Mouse (Mus musculus): ENCODE results near the gene Aicda. TPM values are rescaled to one million over a fixed set of nuclear protein-coding genes. Genes with fewer than 3 reads are reported as not detected.
"Not testable (repeated sequence)": the region's sequence is repeated elsewhere in the genome, so short reads cannot be mapped to it uniquely, and the experiment has no call there.

Aicda gene
- total RNA-seq, 1 experiment from 2014 or later: not detected

GRCm38 (mm10) chr6:122545289-122545882 lies 8.2 kb upstream of the Aicda start:
- peak; percentile 61 for ATAC-seq (replicated peaks; ENCODE audit: insufficient number of reproducible peaks, low FRiP score, low TSS enrichment, poor library complexity, severe bottlenecking)

DNA sequence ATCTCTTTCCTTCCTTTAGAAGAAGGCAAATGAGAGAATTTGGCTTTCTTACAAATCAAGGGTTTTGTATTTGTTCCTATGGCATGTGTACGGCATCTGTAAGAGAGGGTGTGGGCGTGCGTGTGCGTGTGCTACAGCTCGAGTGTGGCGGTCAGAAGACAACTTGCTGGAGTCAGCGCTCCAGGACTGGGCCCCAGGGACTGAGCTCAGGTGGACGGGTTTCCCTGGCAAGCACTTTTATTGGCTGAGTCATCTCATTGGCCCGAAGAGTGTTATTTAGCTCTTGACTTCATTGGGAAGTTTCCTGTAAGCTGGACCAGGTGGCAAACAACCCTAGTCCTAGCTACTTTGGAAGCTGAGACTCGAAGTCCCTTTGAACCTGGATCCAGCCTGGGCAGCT lies 7.7 kb upstream of the Aicda start:
- ATAC-seq (replicated peaks; ENCODE audit: insufficient number of reproducible peaks, low FRiP score, low TSS enrichment, poor library complexity, severe bottlenecking): no peak

DNA sequence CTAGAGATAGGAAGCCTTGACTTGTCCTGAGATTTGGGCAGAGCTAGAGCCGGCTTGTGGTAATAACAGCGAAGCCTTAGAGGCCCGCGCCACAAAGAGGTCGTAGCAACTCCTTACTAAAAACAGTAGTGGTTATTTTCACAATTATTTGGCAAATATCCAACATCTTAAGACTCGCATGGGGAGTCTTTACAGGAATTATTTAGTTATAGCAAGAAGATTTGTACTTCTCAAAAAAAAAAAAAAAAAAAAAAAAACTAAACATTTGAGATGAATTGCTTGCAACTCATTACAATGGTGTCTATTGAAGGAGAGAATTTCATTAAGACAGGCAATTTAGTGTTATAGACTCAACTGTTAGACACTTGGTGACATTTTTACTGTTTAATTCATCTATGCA lies 501 bp downstream of the Aicda start:
- ATAC-seq (replicated peaks; ENCODE audit: insufficient number of reproducible peaks, low FRiP score, low TSS enrichment, poor library complexity, severe bottlenecking): no peak

DNA sequence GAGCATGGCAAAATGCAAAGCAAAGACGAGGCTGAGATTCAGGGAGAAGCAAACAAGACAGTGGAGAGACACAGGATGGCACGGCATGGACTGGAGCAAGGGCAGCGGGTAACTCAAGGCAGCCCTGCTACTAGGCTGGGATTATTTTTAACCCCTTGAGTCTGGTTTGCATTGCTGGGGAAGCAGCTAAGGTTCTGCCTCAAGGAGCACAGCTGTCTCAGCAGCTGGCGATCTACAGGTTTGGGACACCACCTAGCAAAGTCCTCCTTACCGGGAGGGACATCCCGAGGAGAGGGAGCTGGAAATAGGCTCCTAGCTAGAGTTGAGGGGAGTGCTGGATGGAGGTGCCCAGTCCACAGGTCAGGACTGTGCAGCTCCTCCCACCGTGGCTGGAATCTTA lies 1.7 kb downstream of the Aicda start:
- no peak; the same call in 1 of the 2 replicates for ATAC-seq (replicated peaks; ENCODE audit: insufficient number of reproducible peaks, low FRiP score, low TSS enrichment, poor library complexity, severe bottlenecking)

DNA sequence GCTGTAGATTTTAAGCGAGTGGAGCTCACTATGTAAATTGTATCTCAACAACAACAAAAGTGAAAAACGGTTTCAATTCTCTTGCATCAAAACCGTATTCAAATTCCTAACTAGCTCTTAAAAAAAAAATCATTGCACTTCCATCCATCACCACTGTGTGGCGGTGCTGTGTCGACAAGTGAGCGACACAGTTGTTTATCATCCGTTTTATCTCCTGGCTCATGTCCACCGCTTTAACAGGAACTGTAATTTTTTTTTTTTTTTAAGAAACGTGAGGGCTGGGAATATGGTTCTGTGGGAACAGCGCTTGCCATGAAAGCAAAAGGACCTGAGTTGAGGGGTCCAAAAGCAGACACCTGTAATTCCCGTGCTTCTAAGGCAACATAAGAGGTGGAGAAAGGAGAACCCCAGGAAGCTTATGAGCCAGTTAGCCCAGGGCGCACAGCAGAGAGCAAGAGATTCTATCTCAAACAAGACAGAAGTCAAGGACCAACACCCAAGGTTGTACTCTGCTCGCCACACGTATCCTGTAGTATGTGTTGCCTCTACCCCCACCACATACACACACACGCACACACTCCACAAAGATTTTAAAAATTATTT lies 3.5 kb downstream of the Aicda start:
- peak; percentile 62 for ATAC-seq (replicated peaks; ENCODE audit: insufficient number of reproducible peaks, low FRiP score, low TSS enrichment, poor library complexity, severe bottlenecking)

DNA sequence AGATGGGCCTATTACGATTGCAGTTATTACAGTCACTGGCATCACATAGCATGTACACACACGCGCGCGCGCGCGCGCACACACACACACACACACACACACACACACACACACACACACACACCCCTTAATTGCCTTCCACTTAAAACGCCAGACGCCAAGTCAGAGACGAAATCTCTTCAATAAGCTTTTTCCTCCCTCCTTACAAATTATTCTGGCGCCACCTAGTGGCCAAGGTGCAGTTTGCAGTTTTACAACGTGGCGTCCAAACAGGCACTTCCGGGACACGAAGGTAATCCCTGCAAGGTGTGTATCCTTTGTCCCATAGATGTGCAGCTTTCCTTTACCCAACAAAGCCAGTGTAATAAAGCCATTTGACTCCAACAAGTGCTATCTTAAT lies 6.8 kb downstream of the Aicda start:
- peak; percentile 38; the same call in 1 of the 2 replicates for ATAC-seq (replicated peaks; ENCODE audit: insufficient number of reproducible peaks, low FRiP score, low TSS enrichment, poor library complexity, severe bottlenecking)

DNA sequence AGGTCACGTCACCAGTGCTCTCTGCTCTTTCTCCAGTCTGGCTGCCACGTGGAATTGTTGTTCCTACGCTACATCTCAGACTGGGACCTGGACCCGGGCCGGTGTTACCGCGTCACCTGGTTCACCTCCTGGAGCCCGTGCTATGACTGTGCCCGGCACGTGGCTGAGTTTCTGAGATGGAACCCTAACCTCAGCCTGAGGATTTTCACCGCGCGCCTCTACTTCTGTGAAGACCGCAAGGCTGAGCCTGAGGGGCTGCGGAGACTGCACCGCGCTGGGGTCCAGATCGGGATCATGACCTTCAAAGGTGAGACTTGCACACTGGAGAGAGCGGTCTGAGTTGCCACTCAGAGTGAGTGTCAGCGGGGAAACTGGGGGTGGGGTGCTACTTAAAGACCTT lies 7.4 kb downstream of the Aicda start:
- ATAC-seq (replicated peaks; ENCODE audit: insufficient number of reproducible peaks, low FRiP score, low TSS enrichment, poor library complexity, severe bottlenecking): no peak

DNA sequence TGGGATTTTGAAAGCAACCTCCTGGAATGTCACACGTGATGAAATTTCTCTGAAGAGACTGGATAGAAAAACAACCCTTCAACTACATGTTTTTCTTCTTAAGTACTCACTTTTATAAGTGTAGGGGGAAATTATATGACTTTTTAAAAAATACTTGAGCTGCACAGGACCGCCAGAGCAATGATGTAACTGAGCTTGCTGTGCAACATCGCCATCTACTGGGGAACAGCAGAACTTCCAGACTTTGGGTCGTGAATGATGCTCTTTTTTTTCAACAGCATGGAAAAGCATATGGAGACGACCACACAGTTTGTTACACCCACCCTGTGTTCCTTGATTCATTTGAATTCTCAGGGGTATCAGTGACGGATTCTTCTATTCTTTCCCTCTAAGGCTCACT lies 8.9 kb downstream of the Aicda start:
- 0 out of 2 replicates have a peak, but pooled peaks have one; percentile 37 for ATAC-seq (replicated peaks; ENCODE audit: insufficient number of reproducible peaks, low FRiP score, low TSS enrichment, poor library complexity, severe bottlenecking)

DNA sequence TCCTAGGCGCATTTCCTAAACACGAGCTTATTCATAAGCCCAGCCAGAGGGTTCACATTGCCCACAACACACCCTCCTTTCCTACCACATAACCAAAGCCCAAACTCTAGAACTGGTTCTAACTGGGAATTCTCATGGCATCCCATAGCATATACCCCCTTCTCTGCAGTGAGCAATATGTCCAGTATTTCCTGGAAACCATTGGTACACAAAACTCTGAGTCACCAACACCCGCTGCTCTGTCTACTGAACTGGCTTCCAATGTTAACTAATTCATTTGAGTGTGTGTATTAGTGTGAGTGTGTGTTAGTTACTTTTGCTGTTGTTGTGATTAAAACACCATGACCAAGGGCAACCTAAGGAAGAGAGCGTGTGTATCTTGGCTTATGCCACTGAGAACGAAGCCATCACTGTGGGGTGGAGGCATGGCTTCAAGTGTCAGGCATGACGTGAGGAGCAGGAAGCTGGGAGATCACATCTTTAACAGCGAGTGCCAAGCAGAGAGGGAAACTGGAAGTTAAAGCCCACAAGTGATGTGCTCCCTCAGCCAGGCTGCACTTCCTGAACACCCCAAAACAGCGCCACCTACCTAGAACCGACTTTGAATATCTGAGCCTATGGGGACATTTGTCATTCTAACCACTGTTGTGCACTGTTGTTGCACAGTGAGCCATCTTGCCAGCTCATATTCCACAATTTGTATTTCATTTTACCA lies 11.6 kb downstream of the Aicda start:
- ATAC-seq (replicated peaks; ENCODE audit: insufficient number of reproducible peaks, low FRiP score, low TSS enrichment, poor library complexity, severe bottlenecking): peak; percentile 53

DNA sequence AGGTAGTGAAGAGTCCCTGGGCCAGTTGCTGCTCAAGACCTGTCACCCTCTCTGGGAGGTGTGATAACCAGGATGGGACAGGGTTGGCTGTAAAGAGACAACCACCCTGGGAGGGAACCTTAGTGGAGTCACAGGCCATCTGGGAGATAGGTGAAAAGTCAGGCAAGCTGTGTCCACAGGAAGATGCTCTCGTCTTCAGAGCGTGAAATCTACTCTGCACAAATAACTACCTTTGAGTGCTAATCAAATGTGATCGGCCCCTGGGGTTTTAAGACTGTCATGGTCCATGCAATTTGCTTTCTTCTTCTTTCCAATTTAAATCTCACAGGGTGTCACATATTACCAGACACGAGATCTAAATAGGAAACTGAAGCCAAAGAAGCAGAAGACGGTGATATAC lies 15.5 kb downstream of the Aicda start:
- ATAC-seq (replicated peaks; ENCODE audit: insufficient number of reproducible peaks, low FRiP score, low TSS enrichment, poor library complexity, severe bottlenecking): no peak

DNA sequence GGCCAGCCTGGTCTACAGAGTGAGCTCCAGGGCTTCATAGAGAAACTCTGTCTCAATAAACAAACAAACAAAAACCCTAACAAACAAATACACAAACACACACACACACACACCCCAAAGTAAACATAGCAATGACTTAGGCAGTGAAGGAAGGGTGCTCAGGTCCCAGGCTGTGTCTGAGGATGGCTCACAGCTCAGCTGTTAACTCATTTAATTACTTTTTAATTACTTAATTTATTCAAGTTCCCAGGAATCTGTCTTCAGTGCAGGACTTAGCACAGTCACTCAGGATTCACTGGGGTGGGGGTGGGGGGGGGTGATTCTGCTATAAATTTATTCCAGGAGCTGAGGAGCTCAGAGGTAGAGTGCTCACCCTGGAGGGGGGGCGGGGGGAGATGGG lies 16.2 kb downstream of the Aicda start:
- no peak for ATAC-seq (replicated peaks; ENCODE audit: insufficient number of reproducible peaks, low FRiP score, low TSS enrichment, poor library complexity, severe bottlenecking)

DNA sequence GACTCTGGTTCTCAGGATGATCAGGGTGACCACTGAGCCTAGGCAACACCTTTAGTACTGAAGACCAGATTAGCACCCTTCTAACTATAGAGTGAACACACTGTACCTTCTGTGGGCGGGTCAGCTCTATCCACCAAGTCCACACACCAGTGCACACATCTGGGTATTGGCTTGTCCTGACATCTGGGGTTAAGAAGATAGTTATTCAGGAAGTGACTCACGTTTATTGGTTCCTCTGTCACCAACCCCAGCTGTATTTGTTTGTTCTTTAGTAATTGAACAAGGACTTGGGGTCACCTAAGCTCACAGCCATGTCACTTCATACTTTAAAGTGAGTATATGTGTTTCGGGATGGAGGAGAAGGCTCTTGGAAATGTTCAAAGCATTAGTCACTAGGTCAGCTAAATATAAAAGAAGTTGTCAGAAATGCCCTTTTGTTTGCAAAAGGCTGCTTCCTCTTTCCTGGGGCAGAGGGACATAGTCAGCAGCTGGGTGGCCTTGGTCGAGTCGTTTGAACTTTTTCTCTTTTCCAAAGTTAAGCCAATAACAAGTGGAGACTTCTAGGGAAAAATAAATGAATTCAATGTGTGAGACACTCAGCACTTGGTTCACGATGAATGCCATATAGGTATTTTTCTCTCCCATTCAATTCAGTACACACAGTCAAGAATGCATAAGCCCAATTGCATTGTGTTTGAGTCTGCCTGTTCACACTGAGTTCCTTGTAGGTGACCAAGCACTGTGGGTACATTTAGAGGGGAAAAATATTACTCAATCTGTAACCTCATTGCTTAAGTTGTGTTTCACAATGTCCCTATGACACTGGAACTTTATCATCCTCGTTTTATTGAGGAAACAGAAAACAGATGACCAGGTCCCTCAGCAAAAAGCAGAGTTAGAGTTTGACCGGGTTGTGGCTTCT lies 17.4 kb downstream of the Aicda start:
- ATAC-seq (replicated peaks; ENCODE audit: insufficient number of reproducible peaks, low FRiP score, low TSS enrichment, poor library complexity, severe bottlenecking): peak; percentile 69

- no peak for ATAC-seq (replicated peaks; ENCODE audit: insufficient number of reproducible peaks, low FRiP score, low TSS enrichment, poor library complexity, severe bottlenecking)
Measured at GRCm38 (mm10) chr6:122571617-122571959, 18.0 kb downstream of the Aicda start.

- not testable (repeated sequence) for ATAC-seq (replicated peaks; ENCODE audit: insufficient number of reproducible peaks, low FRiP score, low TSS enrichment, poor library complexity, severe bottlenecking)
Measured at GRCm38 (mm10) chr6:122575037-122575436, 21.4 kb downstream of the Aicda start.

DNA sequence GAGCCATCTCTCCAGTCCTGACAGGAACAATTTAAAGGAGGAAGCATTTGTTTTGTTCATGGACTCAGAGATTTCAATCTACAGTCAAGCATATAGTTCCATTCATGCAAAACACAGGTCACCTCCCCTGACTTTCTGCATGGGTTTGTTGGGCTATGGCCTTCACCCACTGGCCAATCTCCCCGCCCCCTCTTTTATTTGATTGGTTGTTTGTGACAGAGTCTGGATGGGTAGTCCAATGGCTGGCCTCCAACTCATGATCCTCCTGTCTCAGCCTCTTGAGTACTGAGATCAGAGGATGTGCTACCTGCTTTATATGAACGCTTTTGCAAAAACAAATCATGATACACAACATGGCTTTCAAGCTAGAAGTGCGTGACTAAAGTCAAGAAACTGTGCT lies 23.4 kb downstream of the Aicda start:
- no peak for ATAC-seq (replicated peaks; ENCODE audit: insufficient number of reproducible peaks, low FRiP score, low TSS enrichment, poor library complexity, severe bottlenecking)

DNA sequence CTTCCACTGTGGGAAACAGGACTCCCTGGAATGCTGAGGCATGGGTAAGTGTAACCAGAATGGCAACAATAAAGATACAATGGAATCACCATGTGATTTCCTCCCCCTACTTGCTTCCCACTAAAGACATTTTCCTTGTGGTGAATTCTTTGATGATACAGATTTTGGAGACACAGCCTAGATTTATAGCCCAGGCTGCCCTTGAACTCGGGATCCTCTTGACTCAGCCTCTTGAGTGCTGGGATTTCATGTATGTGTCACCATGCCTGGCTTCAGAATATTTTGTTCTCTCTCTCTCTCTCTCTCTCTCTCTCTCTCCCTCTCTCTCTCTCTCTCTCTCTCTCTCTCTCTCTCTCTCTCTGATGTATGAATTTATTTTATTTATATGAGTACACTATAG lies 25.5 kb downstream of the Aicda start:
- no peak for ATAC-seq (replicated peaks; ENCODE audit: insufficient number of reproducible peaks, low FRiP score, low TSS enrichment, poor library complexity, severe bottlenecking)

GRCm38 (mm10) chr6:122591027-122591758 lies 37.6 kb downstream of the Aicda start:
- ATAC-seq (replicated peaks; ENCODE audit: insufficient number of reproducible peaks, low FRiP score, low TSS enrichment, poor library complexity, severe bottlenecking): no peak

- ATAC-seq (replicated peaks; ENCODE audit: insufficient number of reproducible peaks, low FRiP score, low TSS enrichment, poor library complexity, severe bottlenecking): no peak
Measured at GRCm38 (mm10) chr6:122592905-122593304, 39.3 kb downstream of the Aicda start.

DNA sequence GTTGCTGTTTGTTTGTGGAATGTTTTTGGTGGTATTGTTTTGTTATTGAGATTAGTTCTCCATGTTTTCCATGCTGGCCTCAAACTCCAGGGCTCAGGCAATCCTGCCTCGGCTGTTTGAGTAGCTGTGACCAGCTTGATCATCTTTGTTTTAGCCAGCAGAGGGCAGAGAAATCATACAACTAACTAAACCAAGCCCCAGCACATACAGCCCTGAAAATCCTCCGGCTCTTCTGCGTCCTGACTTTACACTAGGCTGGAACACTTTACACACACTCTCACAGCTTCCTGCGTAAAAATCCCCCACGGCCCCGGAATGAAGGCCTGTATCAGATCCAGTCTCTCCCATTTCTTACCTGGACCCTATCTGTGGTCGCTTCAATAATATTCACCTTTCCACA lies 42.0 kb downstream of the Aicda start:
- ATAC-seq (replicated peaks; ENCODE audit: insufficient number of reproducible peaks, low FRiP score, low TSS enrichment, poor library complexity, severe bottlenecking): no peak
